Mouse (Mus musculus): ENCODE results near the gene Tmsb10. TPM values are rescaled to one million over a fixed set of nuclear protein-coding genes. Genes with fewer than 3 reads are reported as not detected.

Tmsb10 gene
- 48.9 and 51.7 TPM in 2 replicates for polyA plus RNA-seq (2012; rRNA removed)

DNA sequence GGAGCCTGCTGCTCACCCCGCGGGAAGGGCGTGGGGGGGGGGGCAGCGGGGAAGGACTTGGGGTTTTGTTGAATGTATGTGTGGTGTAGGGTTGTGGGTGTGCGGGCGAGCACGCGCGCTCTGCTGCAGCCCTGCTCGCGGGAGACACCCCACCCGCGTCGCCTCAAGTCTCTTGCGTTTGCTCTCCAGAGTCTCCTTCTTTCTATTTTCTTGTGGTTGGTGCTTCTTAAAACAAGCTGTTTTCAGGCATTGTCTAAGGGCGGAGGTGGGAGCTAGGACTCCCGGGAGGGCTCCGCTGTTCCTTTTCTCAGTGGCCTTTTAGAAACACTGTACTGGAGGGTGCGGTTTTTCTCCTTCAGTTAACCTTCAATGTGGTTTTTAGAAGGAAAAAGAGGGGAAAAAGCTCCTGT is at the start of gene Tmsb10:
Gene Tmsb10 (minus strand): TSS at position 87 of the 410 bp plus-strand sequence.

Other genes with a start within 250 kb of the Tmsb10 start
- gene Tcf7l1, start 169.5 kb downstream of the Tmsb10 start, polyA plus RNA-seq (2012; rRNA removed), result 26.2 and 40.5 TPM in 2 replicates
- 256 and 265 TPM in 2 replicates for gene Kcmf1, start 58.8 kb downstream of the Tmsb10 start, polyA plus RNA-seq (2012; rRNA removed)

Measured in ovary, adult 2 months (tissue).